Mouse (Mus musculus): Measurements from ENCODE around the gene Gm3106. TPM values are rescaled to one million over a fixed set of nuclear protein-coding genes. Genes with fewer than 3 reads are reported as not detected.

Gm3106 gene
- not detected for polyA plus RNA-seq (2014; fragmentation: Illumina TruSeq; extraction: RNeasy Lipid Tissue Mini Kit (QIAGEN cat#74804); ENCODE audit: insufficient read depth, low read depth, low replicate concordance)

GRCm38 (mm10) chr5:94217705-94218104 lies at the start of gene Gm3106:
Gm3106 (plus strand) TSS chr5:94218005.

Other genes with a start within 250 kb of the Gm3106 start
- gene BC061212, start 147.5 kb upstream of the Gm3106 start, polyA plus RNA-seq (2014; fragmentation: Illumina TruSeq; extraction: RNeasy Lipid Tissue Mini Kit (QIAGEN cat#74804); ENCODE audit: insufficient read depth, low read depth, low replicate concordance), result not detected
- not detected for gene Gm6351, start 141.6 kb upstream of the Gm3106 start, polyA plus RNA-seq (2014; fragmentation: Illumina TruSeq; extraction: RNeasy Lipid Tissue Mini Kit (QIAGEN cat#74804); ENCODE audit: insufficient read depth, low read depth, low replicate concordance)
- not detected for gene A430089I19Rik, start 88.8 kb downstream of the Gm3106 start, polyA plus RNA-seq (2014; fragmentation: Illumina TruSeq; extraction: RNeasy Lipid Tissue Mini Kit (QIAGEN cat#74804); ENCODE audit: insufficient read depth, low read depth, low replicate concordance)
- gene Gm6502, start 96.4 kb downstream of the Gm3106 start, polyA plus RNA-seq (2014; fragmentation: Illumina TruSeq; extraction: RNeasy Lipid Tissue Mini Kit (QIAGEN cat#74804); ENCODE audit: insufficient read depth, low read depth, low replicate concordance), result not detected
- gene AA792892, start 121.7 kb downstream of the Gm3106 start, polyA plus RNA-seq (2014; fragmentation: Illumina TruSeq; extraction: RNeasy Lipid Tissue Mini Kit (QIAGEN cat#74804); ENCODE audit: insufficient read depth, low read depth, low replicate concordance), result not detected
- not detected for gene Gm7682, start 227.8 kb downstream of the Gm3106 start, polyA plus RNA-seq (2014; fragmentation: Illumina TruSeq; extraction: RNeasy Lipid Tissue Mini Kit (QIAGEN cat#74804); ENCODE audit: insufficient read depth, low read depth, low replicate concordance)